Mouse (Mus musculus) regulatory T cell (primary cell): ENCODE data around the gene Flywch2.

Experiments used
- in situ Hi-C: fragments of 300-600 bp; cut with MboI, MseI; formaldehyde crosslinking; loops from one replicate; pipeline ENCODE4 v1.15.1; 2025; ENCODE audit warnings: high pct_unique_total_duplicates

Gene Flywch2

DNA sequence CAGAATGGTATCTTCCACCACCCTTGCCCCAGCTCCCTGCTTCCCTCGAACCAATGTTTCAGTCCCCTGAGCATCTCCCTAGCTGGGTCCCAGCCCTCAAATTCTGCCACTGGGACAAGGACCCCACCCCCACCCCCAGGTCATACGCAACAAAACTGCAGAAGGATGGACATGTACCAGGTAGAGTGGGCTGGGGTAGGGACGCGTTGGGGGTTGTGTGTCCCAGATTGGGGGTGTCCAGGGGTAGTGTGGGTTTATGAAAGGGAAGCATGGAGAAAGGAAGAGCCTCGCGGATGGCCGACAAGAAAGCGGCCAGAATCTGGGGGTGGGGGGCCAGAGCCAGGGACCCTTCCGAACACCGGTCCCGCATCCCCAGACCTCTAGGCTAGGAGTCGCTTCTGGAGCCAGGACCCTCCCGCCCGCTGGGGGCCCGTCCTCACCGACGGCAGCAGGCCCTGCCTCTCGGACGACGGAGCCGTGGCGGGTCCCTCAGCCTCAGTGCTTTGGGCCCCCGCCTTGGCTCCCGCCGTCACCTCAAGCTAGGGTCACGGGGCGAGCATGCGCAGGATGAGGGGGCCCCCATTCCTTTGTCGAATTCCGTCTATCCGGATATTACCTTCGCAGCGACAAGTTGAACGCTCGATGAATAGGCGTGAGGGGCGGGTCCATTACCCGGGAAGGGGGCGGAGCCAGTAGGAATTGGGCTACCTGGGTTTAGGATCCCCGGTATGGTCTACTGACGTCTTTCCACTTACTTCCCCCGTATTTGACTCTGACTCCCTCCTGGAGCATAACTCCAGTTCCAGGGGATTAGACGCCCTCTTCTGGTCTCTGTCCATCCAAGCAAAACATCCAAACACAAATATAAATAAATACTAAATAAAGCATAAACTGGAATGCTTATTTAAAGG is at the start of gene Flywch2:
Flywch2 (minus strand) TSS at position 521 of the 911 bp plus-strand sequence.
- in situ Hi-C loops, result loop anchor here (5.0 kb wide), 1 partner anchor 181 kb away; no protein-coding TSS in a partner anchor

DNA sequence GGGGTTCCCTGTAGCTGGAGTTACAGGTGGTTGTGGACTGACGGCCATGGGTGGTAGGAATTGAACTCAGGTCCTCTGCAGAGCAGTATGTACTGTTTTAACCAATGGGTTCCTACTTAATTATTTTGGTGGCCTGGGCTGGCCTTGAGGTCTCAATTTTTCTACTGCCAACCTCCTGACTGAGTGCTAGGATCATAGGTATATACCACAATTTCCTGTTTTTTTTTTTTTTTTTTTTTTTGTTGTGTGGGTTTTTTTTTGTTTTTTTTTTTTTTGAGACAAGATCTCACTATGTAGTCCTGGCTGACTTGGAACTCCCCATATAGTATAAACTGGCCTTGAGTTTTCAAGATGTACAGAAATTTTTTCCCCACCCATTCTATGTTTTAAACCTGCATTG is 45.3 kb upstream of the Flywch2 start:
- in situ Hi-C loops, result no loop called here

DNA sequence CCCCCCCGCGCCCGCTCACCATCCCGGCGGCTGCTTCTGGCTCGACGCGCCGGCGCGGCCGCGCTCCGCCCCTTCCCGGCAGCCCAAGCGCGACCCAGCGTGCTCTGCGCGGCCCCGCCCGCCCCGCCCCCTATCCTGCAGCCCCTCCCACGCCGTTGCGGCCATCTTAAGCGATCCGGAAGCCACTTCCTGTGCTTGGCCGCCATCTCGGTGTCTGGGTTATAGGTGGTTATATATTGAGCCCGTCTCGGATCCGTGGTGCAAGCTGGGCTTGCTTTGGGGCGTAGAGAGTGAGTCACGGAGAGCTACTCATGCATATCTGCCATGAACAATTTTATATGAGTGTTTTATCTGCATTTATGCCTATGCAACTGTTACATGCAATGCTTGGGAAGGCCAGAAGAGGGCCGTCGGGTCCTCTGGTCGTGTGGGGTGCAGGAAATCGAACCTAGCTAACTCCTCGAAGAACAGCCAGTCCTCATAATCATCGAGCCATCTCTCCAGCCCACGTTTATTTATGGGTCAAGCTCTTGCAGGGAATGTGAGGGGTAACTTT is 43.3 kb upstream of the Flywch2 start, which contains the start of gene Elob:
Elob (minus strand) TSS at position 73 of the 556 bp plus-strand sequence.
- in situ Hi-C loops, result no loop called here

DNA sequence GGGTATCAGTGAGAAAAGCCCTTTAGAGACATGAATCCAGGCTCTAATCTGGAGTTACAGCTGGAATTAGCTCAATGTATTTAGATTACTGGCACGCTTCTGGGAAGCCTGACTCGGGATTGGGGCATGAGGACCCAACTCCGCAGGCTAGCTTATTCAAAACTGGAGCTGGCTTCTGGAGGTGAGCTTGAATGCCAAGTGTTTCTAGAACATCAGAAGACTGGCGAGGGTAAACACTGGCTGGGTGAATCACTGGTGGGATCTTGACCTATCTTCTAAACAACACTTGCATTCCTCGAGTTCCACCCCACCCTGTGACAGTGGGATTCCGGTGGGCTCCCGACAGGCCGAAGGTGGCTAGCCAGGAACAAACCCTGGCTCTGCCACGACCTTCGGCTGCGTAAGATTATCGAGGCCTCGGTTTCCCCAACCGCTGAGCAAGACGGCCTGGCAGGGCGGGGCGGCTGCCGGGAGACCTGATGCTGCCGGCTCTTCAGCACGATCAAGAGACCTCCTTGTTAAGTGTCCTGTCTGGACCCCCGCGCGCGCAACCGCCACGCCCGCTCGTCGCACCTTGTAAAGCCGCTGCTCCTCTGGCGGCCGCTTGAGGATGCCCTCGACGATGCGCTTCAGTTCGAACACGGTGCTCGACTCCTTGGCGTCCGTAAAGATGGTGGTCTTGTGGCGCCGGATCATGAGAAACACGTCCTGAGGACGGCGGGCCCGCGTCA is 42.6 kb upstream of the Flywch2 start:
- in situ Hi-C loops, result no loop called here

DNA sequence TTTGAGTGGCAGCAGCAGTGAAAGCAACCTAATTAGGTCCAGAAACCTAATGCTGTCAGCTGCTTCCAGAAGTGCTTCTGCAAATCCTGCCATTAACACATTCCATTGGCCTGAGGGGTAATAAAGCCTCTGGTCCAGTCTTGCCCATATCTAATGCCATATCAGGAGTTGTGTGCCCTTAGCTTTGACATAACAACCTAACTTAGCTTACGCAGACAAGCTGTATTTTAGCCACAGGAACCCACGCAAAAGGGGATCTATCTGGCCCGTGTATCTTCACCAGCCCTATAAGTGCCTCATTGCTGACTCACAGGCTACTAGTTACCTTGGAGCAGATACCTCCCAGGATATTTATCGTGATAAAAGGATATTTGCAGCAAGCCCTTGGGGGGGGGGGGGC is 39.7 kb upstream of the Flywch2 start:
- in situ Hi-C loops, result no loop called here

DNA sequence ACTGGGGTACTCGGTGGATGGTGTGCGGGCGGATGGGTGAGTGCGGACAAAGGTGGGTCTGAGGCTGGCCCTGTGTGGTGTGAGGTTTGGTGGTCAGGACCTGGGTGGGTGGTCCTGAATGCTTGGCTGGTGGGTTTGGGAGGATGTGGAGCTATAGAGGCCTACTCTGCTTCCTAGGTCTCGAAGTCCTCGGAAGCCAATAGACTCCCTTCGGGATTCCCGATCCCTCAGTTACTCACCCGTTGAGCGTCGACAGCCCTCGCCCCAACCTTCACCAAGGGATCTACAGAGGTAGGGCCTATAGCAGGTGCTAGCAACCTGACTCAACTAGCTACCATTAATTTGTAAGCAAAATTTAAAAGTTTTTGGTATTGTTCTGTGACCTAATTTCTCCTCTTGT is 37.7 kb upstream of the Flywch2 start:
- in situ Hi-C loops, result no loop called here

DNA sequence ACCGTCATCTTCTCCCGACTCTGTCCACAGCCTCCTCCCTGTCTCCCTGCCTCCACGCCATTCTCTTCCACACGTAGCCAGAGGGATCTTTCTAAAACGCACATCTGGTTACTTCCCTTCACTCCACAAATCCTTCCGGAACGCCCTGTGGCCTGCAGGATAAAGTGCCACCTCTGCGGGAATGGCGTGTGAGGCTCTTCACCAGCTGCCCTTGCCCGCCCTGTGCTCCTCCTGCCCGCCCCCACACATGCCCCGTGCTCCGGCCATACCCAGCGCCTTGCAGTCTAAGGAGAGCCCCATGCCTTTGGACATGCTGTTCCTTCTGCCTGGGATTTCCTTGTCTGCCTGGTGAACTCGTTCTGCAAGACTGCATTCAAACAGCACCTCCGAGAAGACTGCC is 37.1 kb upstream of the Flywch2 start:
- in situ Hi-C loops, result no loop called here

DNA sequence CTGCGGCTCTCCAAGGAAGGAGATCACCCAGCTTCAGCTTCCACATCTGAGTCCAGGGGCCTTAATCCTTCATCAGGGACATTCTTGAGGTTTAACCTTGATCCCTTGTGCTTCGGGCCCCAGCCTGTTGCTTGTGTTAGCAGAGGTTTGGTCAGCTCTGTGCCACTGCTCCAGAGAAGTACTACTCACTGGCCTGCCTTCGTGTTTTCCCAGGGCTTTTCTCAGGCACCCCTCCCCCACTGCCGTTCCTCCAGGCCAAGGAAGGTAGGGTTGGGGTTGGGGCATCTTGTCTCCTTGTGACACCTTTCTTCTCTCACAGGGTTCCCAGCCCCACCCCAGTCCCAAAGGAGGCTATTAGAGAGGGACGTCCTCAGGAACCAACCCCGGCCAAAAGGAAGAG is 36.2 kb upstream of the Flywch2 start:
- in situ Hi-C loops, result no loop called here

DNA sequence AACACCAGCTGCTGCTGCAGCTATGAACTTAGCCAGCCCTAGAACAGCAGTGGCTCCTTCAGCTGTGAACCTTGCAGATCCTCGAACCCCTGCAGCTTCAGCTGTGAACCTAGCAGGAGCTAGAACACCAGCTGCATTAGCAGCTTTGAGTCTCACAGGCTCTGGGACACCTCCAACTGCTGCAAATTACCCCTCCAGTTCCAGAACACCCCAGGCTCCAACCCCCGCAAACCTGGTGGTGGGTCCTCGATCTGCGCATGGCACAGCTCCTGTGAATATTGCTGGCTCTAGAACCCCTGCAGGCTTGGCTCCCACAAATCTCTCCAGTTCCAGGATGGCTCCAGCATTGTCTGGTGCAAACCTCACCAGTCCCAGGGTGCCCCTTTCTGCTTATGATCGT is 34.9 kb upstream of the Flywch2 start:
- in situ Hi-C loops, result no loop called here

DNA sequence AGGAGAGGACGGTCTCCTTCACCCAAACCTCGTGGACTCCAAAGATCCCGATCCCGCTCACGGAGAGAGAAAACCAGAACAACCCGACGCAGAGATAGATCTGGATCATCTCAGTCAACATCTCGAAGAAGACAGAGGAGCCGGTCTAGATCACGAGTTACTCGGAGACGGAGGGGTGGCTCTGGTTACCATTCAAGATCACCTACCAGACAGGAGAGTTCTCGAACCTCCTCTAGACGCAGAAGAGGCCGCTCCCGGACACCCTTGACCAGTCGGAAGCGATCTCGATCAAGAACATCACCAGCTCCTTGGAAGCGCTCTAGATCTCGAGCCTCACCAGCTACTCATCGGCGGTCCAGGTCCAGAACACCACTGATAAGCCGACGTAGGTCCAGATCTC is 33.4 kb upstream of the Flywch2 start:
- in situ Hi-C loops, result loop anchor here (5.0 kb wide), 1 partner anchor 42 kb away; no protein-coding TSS in a partner anchor

DNA sequence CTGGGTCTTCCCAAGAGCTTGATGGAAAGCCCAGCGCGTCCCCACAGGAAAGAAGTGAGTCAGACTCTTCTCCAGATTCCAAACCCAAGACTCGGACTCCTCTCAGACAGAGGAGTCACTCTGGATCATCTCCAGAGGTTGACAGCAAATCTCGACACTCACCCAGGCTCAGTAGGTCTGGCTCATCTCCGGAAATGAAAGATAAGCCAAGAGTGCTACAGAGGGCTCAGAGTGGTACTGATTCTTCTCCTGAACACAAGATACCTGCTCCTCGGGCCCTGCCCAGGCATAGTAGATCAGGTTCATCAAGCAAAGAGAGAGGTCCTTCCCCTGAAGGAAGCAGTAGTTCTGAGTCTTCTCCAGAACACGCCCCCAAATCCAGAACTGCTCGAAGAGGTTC is 32.7 kb upstream of the Flywch2 start:
- in situ Hi-C loops, result loop anchor here (5.0 kb wide), 1 partner anchor 41 kb away; no protein-coding TSS in a partner anchor

DNA sequence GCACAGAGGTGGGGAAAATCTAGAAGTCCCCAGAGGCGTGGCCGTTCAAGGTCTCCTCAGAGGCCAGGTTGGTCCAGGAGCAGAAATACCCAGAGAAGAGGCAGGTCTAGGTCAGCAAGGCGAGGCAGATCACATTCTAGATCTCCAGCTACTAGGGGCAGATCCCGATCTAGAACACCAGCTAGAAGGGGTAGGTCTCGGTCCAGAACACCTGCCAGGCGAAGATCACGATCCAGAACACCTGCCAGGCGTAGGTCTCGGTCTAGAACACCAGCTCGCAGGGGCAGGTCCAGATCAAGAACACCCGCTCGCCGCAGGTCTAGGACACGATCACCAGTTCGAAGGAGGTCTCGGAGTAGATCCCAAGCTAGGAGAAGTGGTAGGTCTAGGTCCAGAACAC is 29.8 kb upstream of the Flywch2 start:
- in situ Hi-C loops, result loop anchor here (5.0 kb wide), 1 partner anchor 38 kb away; no protein-coding TSS in a partner anchor

DNA sequence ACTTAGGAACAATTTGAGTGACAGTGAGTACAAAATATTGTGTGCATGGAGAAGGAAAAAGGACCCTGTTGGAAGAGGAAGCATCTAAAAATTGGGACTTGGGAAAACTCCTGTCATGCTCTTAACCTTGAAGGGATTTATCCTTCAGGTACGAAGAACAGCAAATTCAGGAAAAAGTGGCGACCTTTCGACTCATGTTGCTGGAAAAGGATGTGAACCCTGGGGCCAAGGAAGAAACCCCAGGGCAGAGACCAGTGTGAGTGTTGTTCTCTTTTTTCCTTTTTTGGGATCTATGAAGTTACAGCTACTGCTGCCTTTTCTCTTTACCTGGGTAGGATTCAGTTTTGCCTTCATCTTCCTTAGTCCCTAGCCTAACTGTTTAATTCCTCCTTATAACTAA is 22.0 kb upstream of the Flywch2 start:
- in situ Hi-C loops, result no loop called here

DNA sequence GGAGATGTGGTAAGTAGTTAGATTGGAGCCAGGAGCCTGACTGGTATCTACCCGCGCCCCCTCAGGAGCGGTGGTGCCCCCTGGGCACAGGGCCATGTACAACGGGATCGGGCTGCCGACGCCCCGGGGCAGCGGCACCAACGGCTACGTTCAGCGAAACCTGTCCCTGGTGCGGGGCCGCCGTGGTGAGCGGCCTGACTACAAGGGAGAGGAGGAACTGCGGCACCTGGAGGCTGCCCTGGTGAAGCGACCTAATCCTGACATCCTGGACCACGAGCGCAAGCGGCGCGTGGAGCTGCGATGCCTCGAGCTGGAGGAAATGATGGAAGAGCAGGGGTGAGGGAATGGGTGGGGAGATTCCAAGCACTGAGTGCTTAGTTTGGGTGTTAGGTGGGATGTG is 21.0 kb upstream of the Flywch2 start:
- in situ Hi-C loops, result no loop called here

DNA sequence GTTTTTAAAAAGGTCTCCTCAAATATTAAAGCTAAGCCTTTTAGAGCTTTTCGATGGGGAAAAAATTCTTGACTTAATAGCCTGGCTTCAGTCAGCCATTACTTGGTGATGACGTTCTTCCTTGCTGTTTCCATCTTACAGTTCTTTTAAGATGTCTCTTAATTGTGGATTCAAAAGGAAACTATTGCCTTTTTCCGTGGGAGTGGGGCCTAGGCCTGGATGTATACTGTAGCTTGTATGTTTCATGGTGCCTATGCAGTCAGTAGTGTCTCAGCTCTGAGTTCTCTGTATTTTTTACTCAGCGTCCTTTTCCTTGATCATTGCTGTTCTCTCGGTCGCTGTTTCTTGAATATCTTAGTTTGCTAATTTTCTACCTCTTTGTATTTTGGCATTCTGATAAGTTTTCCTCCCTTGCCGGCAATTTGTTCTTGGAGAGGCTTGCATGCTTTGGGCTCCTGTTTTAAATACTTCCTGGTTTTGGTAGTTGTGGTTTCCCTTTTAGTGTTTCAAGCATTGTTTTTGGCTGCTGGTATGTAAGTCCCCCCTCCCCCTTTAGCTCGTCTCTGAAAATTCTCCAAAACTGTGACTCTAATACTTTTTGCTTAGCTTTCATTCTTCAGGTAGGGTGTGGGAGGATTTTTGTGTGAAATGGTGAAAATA is 18.7 kb upstream of the Flywch2 start:
- in situ Hi-C loops, result no loop called here

DNA sequence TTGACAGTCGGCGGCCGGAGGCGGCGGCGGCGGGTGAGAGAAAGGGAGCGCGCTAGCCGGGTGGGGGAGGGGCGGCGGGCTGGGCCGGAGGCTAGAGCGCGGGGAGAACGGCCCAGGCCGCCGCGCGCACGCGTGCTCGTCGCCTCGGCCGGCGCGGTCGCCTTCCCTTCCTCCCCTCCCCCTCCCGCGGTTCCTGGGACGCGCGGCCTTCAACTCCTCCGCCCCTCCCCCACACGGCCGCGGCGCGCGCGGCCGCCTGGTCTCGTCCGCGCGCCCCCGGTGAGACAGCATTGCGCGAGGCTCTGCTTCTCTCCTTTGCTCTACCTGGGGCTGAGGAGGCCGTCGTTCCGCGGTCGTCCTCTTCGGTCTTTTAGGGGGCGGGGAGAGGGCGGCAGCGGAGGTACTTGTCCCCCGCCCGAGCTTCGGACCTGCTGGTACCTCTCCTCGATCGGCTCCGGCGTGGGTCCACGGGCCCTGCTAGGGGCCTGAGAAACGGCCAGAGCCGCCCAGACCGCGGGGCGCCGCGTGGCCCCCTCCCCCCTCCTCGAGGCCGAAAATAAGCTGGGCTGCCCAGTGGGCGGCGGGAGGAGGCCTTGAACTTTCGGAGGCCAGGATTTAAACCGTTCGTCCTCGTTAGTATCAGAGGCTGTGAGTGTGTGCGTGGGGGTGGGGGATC is 17.6 kb upstream of the Flywch2 start:
- in situ Hi-C loops, result no loop called here

DNA sequence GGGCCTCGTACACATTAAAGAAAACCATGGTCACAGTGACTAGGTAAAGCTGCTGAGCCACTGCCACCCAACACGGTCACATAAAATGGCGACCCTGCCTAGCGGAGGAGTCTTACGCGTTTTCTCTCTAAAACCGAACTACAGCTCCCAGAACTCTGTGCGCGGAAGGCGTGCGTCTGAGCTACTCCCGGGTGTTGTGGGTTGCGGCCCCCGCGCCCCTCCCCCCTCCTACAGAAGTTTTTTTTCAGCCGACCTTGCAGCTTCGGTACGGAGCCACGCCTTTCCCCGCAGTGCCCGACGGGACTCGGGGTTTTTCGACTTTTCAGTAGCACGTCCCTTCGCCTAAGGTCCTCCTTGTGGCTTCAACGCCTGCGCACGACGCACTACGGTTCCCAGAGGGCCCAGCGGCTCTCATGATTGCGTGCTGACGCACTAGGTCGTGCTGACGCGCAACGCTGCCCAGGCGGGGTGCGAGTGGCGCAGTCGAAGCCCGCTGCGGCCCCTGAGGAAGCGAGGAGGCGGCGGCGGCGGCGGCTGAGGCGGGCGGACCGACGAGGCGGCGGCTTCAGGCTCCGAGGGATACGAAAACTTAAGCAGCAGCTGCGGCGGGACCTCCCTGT is 17.0 kb upstream of the Flywch2 start:
- in situ Hi-C loops, result no loop called here

DNA sequence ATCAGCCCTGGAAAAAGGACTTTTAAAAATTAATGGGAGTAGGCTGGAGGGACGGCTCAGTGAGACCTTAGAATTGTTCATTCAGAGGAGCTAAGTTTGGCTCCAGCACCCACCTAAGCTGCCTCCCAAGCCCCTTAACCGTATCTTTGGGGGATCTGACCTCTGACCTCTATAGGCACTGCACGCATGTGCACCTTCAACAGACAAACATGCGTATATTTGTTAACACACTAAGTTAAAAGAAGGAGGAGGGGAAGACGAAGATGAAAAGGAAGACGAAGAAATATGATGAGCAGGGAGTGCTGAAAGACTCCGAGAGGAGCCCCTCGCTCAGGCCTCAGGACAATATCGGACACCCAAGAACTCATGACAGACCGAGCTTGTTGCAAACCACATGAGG is 15.7 kb upstream of the Flywch2 start:
- in situ Hi-C loops, result no loop called here

DNA sequence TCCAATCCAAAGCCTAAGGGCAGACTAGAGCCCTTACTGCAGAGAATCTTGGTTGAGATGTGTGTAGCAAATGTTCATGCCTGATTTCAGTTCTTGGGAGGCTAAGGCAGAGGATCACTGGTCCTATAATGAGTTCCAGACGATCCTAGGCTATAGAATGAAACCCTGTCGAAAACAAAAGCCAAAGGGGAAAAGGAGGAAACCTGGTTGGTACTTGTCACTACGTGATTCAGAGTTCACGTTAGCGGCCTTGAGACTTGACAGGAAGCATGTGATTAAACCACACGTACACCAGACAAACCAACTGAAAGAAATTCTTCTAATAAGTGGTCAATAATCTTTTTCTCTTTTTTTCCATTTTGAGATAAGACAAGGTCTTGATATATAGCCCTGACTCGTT is 11.4 kb upstream of the Flywch2 start:
- in situ Hi-C loops, result no loop called here

DNA sequence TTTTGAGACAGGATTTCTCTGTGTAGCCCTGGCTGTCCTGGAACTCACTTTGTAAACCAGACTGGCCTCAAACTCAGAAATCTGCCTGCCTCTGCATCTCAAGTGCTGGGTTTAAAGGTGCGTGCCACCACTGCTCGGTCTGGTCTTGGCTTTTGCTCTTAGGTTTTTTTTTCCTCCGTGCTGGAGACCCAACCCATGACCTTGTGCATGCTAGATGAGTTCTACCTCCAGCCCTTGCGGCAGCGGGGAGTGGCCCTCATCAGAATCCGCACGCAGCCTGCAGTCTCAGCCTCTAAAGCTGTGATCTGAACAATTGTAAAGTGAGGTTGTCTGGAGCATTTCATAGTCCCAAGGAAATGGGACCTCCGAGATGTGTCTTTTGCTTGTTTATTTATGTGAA is 9.4 kb upstream of the Flywch2 start:
- in situ Hi-C loops, result no loop called here

DNA sequence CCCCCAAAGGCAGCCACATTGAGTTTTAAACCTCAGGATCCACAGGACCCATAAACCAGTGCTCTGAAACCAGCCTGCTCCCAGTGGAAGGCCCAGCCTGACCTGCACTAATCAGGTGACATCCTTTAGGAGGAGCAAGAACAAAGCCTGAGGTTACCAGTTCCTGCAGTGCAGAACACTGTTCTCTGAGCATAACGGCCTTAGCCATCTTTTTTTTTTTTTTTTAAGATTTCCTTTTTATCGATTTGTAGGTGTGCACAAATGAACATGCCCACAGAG is 5.1 kb upstream of the Flywch2 start:
- in situ Hi-C loops, result no loop called here
